Mouse (Mus musculus) MEL (cell line): Measurements from ENCODE around the gene Syt9. TPM values are rescaled to one million over a fixed set of nuclear protein-coding genes. Genes with fewer than 3 reads are reported as not detected.

Experiments
- DNase-seq: peaks from one replicate; pipeline ENCODE4 v3.0.0; 2011; ENCODE audit warnings: low read depth, low spot score
- H3K27ac ChIP-seq: 2 replicates; pipeline ENCODE4 v1.5.1; 2012; ENCODE audit warnings: low read depth, mild to moderate bottlenecking, control low read depth, low read length, moderate library complexity; ENCODE audit not compliant: control insufficient read depth
- H3K27me3 ChIP-seq, 2 experiments: fragments of 150-350 bp in 1 of 2; sonication (generic) in 1 of 2; 2 replicates each; pipeline ENCODE4 v1.6.1; 2012; ENCODE audit warnings: low read length in 2 of 2, mild to moderate bottlenecking in 2 of 2, improper control_type of control experiment in 1 of 2, moderate library complexity in 1 of 2; ENCODE audit not compliant: insufficient read depth in 2 of 2, control insufficient read depth in 1 of 2
- H3K36me3 ChIP-seq, 2 experiments: 2 replicates each; pipeline ENCODE4 v1.6.1; 2012 to 2014; ENCODE audit warnings: low read length in 2 of 2, improper control_type of control experiment in 1 of 2, inconsistent platforms in 1 of 2, mild to moderate bottlenecking in 1 of 2; ENCODE audit not compliant: insufficient read depth in 2 of 2, control insufficient read depth in 1 of 2
- H3K4me1 ChIP-seq, 2 experiments: fragments of 150-350 bp in 1 of 2; sonication (generic) in 1 of 2; 2 replicates each; pipeline ENCODE4 v1.6.1; 2012; ENCODE audit warnings: low read length in 2 of 2, improper control_type of control experiment in 1 of 2, mild to moderate bottlenecking in 1 of 2; ENCODE audit not compliant: insufficient read depth in 2 of 2, control insufficient read depth in 1 of 2
- H3K4me3 ChIP-seq, 2 experiments: fragments of 150-350 bp in 1 of 2; sonication (generic) in 1 of 2; 2 replicates each; pipeline ENCODE4 v1.5.1; 2012; ENCODE audit warnings: low read depth in 2 of 2, low read length in 2 of 2, mild to moderate bottlenecking in 2 of 2, moderate library complexity in 2 of 2, control low read depth in 1 of 2, improper control_type of control experiment in 1 of 2; ENCODE audit not compliant: control insufficient read depth in 1 of 2, insufficient read depth in 1 of 2
- H3K79me2 ChIP-seq: 2 replicates; pipeline ENCODE4 v1.6.1; 2012; ENCODE audit warnings: mild to moderate bottlenecking, low read length, moderate library complexity; ENCODE audit not compliant: control insufficient read depth, poor library complexity, insufficient read depth
- H3K9ac ChIP-seq: 2 replicates; pipeline ENCODE4 v1.6.1; 2012; ENCODE audit warnings: low read depth, mild to moderate bottlenecking, control low read depth, low read length, moderate library complexity; ENCODE audit not compliant: control insufficient read depth, poor library complexity, severe bottlenecking
- H3K9me3 ChIP-seq: fragments of 150-350 bp; sonication (generic); replicated peaks from 2 replicates; pipeline ENCODE4 v1.6.1; 2012; ENCODE audit warnings: mild to moderate bottlenecking, low read length, improper control_type of control experiment, moderate library complexity; ENCODE audit not compliant: insufficient read depth
- CTCF ChIP-seq, 3 experiments: IDR thresholded peaks in 2 of 3; conservative IDR thresholded peaks in 1 of 3; 2 replicates each; pipeline ENCODE4 v1.5.1; 2011 to 2012; ENCODE audit warnings: low read length in 3 of 3, low read depth in 2 of 3, mild to moderate bottlenecking in 2 of 3, improper control_type of control experiment in 1 of 3, inconsistent platforms in 1 of 3, mixed read lengths in 1 of 3, moderate library complexity in 1 of 3; ENCODE audit not compliant: control insufficient read depth in 1 of 3, insufficient read depth in 1 of 3, poor library complexity in 1 of 3, severe bottlenecking in 1 of 3
- E2F4 ChIP-seq: IDR thresholded peaks from 2 replicates; pipeline ENCODE4 v1.6.1; 2011; ENCODE audit warnings: low read depth, low read length, improper control_type of control experiment, borderline replicate concordance
- ELF1 ChIP-seq: IDR thresholded peaks from 2 replicates; pipeline ENCODE4 v1.6.1; 2014; ENCODE audit warnings: low read depth, mild to moderate bottlenecking, inconsistent platforms, low read length, improper control_type of control experiment, moderate library complexity
- EP300 ChIP-seq, 2 experiments: IDR thresholded peaks; 2 replicates each; pipeline ENCODE4 v1.6.1; 2011; ENCODE audit warnings: improper control_type of control experiment in 2 of 2, low read length in 2 of 2, low read depth in 1 of 2, mild to moderate bottlenecking in 1 of 2
- GABPA ChIP-seq: IDR thresholded peaks from 2 replicates; pipeline ENCODE4 v1.6.1; 2012; ENCODE audit warnings: low read depth, mild to moderate bottlenecking, inconsistent platforms, low read length, improper control_type of control experiment, moderate library complexity
- MEF2A ChIP-seq: IDR thresholded peaks from 2 replicates; pipeline ENCODE4 v1.6.1; 2014; ENCODE audit warnings: low read depth, mild to moderate bottlenecking, inconsistent platforms, low read length, improper control_type of control experiment; ENCODE audit not compliant: poor library complexity, insufficient replicate concordance, severe bottlenecking; ENCODE audit errors: extremely low read depth
- MYC ChIP-seq: IDR thresholded peaks from 2 replicates; pipeline ENCODE4 v1.6.1; 2011; ENCODE audit warnings: low read depth, mild to moderate bottlenecking, low read length, improper control_type of control experiment, moderate library complexity
- POLR2AphosphoS2 ChIP-seq: IDR thresholded peaks from 2 replicates; pipeline ENCODE4 v1.6.1; 2011; ENCODE audit warnings: low read length, improper control_type of control experiment
- POLR2AphosphoS5 ChIP-seq: IDR thresholded peaks from 2 replicates; pipeline ENCODE4 v1.6.1; 2012; ENCODE audit warnings: low read depth, borderline replicate concordance, mild to moderate bottlenecking, inconsistent platforms, low read length, moderate library complexity, mixed read lengths
- RAD21 ChIP-seq: IDR thresholded peaks from 2 replicates; pipeline ENCODE4 v1.6.1; 2011; ENCODE audit warnings: mild to moderate bottlenecking, low read depth, low read length, improper control_type of control experiment
- RCOR1 ChIP-seq: IDR thresholded peaks from 2 replicates; pipeline ENCODE4 v1.6.1; 2012; ENCODE audit warnings: low read depth, mild to moderate bottlenecking, inconsistent platforms, low read length, improper control_type of control experiment
- TBP ChIP-seq: IDR thresholded peaks from 2 replicates; pipeline ENCODE4 v1.8.0; 2011; ENCODE audit warnings: low read depth, low read length, improper control_type of control experiment
- USF2 ChIP-seq, 2 experiments: IDR thresholded peaks; 2 replicates each; pipeline ENCODE4 v1.6.1; 2011 to 2012; ENCODE audit warnings: improper control_type of control experiment in 2 of 2, low read length in 2 of 2, borderline replicate concordance in 1 of 2, inconsistent platforms in 1 of 2, low read depth in 1 of 2, mild to moderate bottlenecking in 1 of 2; ENCODE audit not compliant: insufficient read depth in 1 of 2
- ZC3H11A ChIP-seq: IDR thresholded peaks from 2 replicates; pipeline ENCODE4 v1.6.1; 2012; ENCODE audit warnings: low read depth, mild to moderate bottlenecking, inconsistent platforms, low read length, improper control_type of control experiment
- polyA plus RNA-seq, 2 experiments: library from polyadenylated mRNA; stranded (reverse) in 1 of 2; unstranded in 1 of 2; fragments of >175 nt in 1 of 2; fragments of >200 nt in 1 of 2; gene quantifications; 2 replicates each; pipeline versions ENCODE4 v1.2.1 to v1.2.4; 2012; ENCODE audit warnings: low replicate concordance in 2 of 2, low read depth in 1 of 2; ENCODE audit not compliant: insufficient read length in 2 of 2, insufficient read depth in 1 of 2, missing spikeins in 1 of 2
- total RNA-seq: library from RNA; depleted of rRNA; stranded (reverse); fragments of 300-350 nt; gene quantifications from 2 replicates; pipeline ENCODE4 v1.2.3, GENCODE M21; 2012

Gene Syt9
- total and polyA plus RNA-seq, 3 experiments: not detected

- no peaks in the 10 kb centered on the region for H3K4me1 ChIP-seq
- H3K9ac ChIP-seq: no peak overlapping the region
- no peak for DNase-seq
- H3K27me3 ChIP-seq: no peaks in the 10 kb centered on the region
- TF ChIP-seq ELF1: no peak
- TF ChIP-seq USF2 (IDR thresholded peaks at IDR 0.05; ENCODE audit: borderline replicate concordance in 1 of 2, insufficient read depth in 1 of 2, low read depth in 1 of 2, low read length in 2 of 2): no peak
- TF ChIP-seq MYC: no peak
- TF ChIP-seq POLR2AphosphoS5: no peak
- no peak for TF ChIP-seq POLR2AphosphoS2
- no peak for TF ChIP-seq RCOR1
- no peak for TF ChIP-seq TBP
- TF ChIP-seq CTCF (IDR thresholded peaks at IDR 0.05 in 2 of 3, conservative IDR thresholded peaks at IDR 0.05 in 1 of 3; ENCODE audit: control insufficient read depth in 1 of 3, insufficient read depth in 1 of 3, low read depth in 2 of 3, low read length in 3 of 3, poor library complexity in 1 of 3, severe bottlenecking in 1 of 3): no peak
- no peak for TF ChIP-seq MEF2A
- H3K9me3 ChIP-seq: no peaks in the 10 kb centered on the region
- no peaks in the 10 kb centered on the region for H3K79me2 ChIP-seq
- H3K36me3 ChIP-seq: no peaks in the 10 kb centered on the region
- H3K27ac ChIP-seq: no peak overlapping the region
- H3K4me3 ChIP-seq: no peak overlapping the region
These were observed 137.4 kb downstream of the Syt9 start for GRCm38 (mm10) chr7:107507920-107508319.

- H3K27me3 ChIP-seq: no peaks in the 10 kb centered on the region
- TF ChIP-seq ZC3H11A (no peak), E2F4 (no peak), POLR2AphosphoS5 (no peak), EP300 (IDR thresholded peaks at IDR 0.05; ENCODE audit: low read depth in 1 of 2, low read length in 2 of 2) (no peak), GABPA (no peak), RAD21 (no peak)
- H3K36me3 ChIP-seq: no peaks in the 10 kb centered on the region
- no peaks in the 10 kb centered on the region for H3K4me1 ChIP-seq
- H3K79me2 ChIP-seq: no peaks in the 10 kb centered on the region
- H3K4me3 ChIP-seq: no peak overlapping the region
- no peak for DNase-seq
- no peak overlapping the region for H3K27ac ChIP-seq
- no peak overlapping the region for H3K9ac ChIP-seq
- H3K9me3 ChIP-seq: no peaks in the 10 kb centered on the region
These were observed 139.2 kb downstream of the Syt9 start for GRCm38 (mm10) chr7:107509740-107510139.
